17 mouse cellular contexts compared by ENCODE assay signal in genomic region chr6:94103581-94103980, GRCm38 (mm10).
DNase-seq lines count a peak whose midpoint lies in the region; ATAC-seq and TF ChIP-seq lines count a peak whose summit lies in the region.
"Had no signal": no experiment of that assay in that cellular context is flagged by ENCODE, and none has a peak within 500 bp of the region (broad histone marks: within the 10 kb centered on the region; RNA-seq: fewer than 3 reads in every experiment).

No protein-coding gene starts in this region.

- H3K36me3 ChIP-seq in heart, embryonic 15.5 days, result no peaks in the 10 kb centered on the region
- H3K36me3 ChIP-seq in embryonic facial prominence, embryonic 12.5 days, result no peaks in the 10 kb centered on the region
- no peaks in the 10 kb centered on the region for H3K36me3 ChIP-seq in small intestine, adult 2 months (ENCODE audit: control insufficient read depth, insufficient read depth, low read length)
- no peaks in the 10 kb centered on the region for H3K36me3 ChIP-seq in hindbrain, embryonic 16.5 days (ENCODE audit: control insufficient read depth, insufficient read depth, low read length)
- H3K36me3 ChIP-seq: lung, embryonic 15.5 days had no signal

- DNase-seq in heart, adult 9 months (ENCODE audit: low spot score in 2 of 2), result no peak
- DNase-seq in lung, postnatal 25 days (ENCODE audit: low spot score), result peak; percentile 12
- DNase-seq in lung, adult 2 months, result no peak
- DNase-seq: adrenal gland, adult 2 months; cerebellum, adult 8-10 months; forebrain, postnatal 0 days; kidney, adult 9 months; kidney, postnatal 25 days; liver; thymus, postnatal 14 days had no signal

- TF ChIP-seq POLR2A in lung, adult 2 months (IDR thresholded peaks at IDR 0.05; ENCODE audit: borderline replicate concordance, extremely low read depth, low read depth, low read length), result no peak
- TF ChIP-seq POLR2A in small intestine, adult 2 months (IDR thresholded peaks at IDR 0.05; ENCODE audit: low read depth, low read length), result no peak

- ATAC-seq in heart, embryonic 15.5 days (replicated peaks; ENCODE audit: insufficient number of reproducible peaks, insufficient read depth, low FRiP score, low read depth), result no peak
- no peak for ATAC-seq in embryonic facial prominence, embryonic 12.5 days (ENCODE audit: insufficient number of reproducible peaks, insufficient read depth, low FRiP score, low TSS enrichment)
- ATAC-seq in hindbrain, embryonic 16.5 days, result no peak
- ATAC-seq: forebrain, postnatal 0 days; midbrain, embryonic 16.5 days had no signal

- TF ChIP-seq CTCF in lung, adult 2 months (IDR thresholded peaks at IDR 0.05; ENCODE audit: insufficient read depth, low read length), result no peak
- TF ChIP-seq CTCF in small intestine, adult 2 months (IDR thresholded peaks at IDR 0.05; ENCODE audit: extremely low read depth, insufficient read length, insufficient replicate concordance, low read depth, low read length), result no peak

- no peaks in the 10 kb centered on the region for H3K9me3 ChIP-seq in heart, embryonic 15.5 days (replicated peaks)
- H3K9me3 ChIP-seq in embryonic facial prominence, embryonic 12.5 days, result no peaks in the 10 kb centered on the region
- H3K9me3 ChIP-seq in hindbrain, embryonic 16.5 days (ENCODE audit: control insufficient read depth, low read length), result no peaks in the 10 kb centered on the region
- H3K9me3 ChIP-seq: lung, embryonic 15.5 days; megakaryocyte, embryonic 14.5 days had no signal

- H3K9ac ChIP-seq in heart, embryonic 15.5 days, result no peak overlapping the region
- no peak overlapping the region for H3K9ac ChIP-seq in embryonic facial prominence, embryonic 12.5 days
- H3K9ac ChIP-seq in hindbrain, embryonic 16.5 days (ENCODE audit: low read depth, low read length), result no peak overlapping the region
- H3K9ac ChIP-seq: forebrain, postnatal 0 days; lung, embryonic 15.5 days had no signal

- 0 out of 2 replicates have a peak overlapping the region, but pooled peaks have one; percentile 5 for H3K27ac ChIP-seq in heart, embryonic 15.5 days
- H3K27ac ChIP-seq in embryonic facial prominence, embryonic 12.5 days, result peak overlapping the region; percentile 30; the same call in 1 of the 2 replicates
- H3K27ac ChIP-seq in small intestine, adult 2 months (ENCODE audit: insufficient read depth, low read depth, low read length), result peak overlapping the region; percentile 21; the same call in 1 of the 2 replicates
- H3K27ac ChIP-seq in hindbrain, embryonic 16.5 days (ENCODE audit: low read depth, low read length), result no peak overlapping the region
- H3K27ac ChIP-seq: lung, embryonic 15.5 days had no signal

- H3K27me3 ChIP-seq in heart, embryonic 15.5 days, result no peaks in the 10 kb centered on the region
- H3K27me3 ChIP-seq in embryonic facial prominence, embryonic 12.5 days, result no peaks in the 10 kb centered on the region
- no peaks in the 10 kb centered on the region for H3K27me3 ChIP-seq in small intestine, adult 2 months (ENCODE audit: control insufficient read depth, insufficient read depth, low read length)
- no peaks in the 10 kb centered on the region for H3K27me3 ChIP-seq in hindbrain, embryonic 16.5 days (replicated peaks; ENCODE audit: control insufficient read depth, insufficient read depth, low read length)
- H3K27me3 ChIP-seq: lung, embryonic 15.5 days; megakaryocyte, embryonic 14.5 days had no signal

- no peak overlapping the region for H3K4me3 ChIP-seq in heart, embryonic 15.5 days
- H3K4me3 ChIP-seq in lung, adult 2 months (replicated peaks; ENCODE audit: extremely low read depth, low read depth, low read length), result no peak overlapping the region
- H3K4me3 ChIP-seq in embryonic facial prominence, embryonic 12.5 days, result no peak overlapping the region
- no peak overlapping the region for H3K4me3 ChIP-seq in small intestine, adult 2 months (ENCODE audit: low read depth, low read length)
- H3K4me3 ChIP-seq in hindbrain, embryonic 16.5 days (ENCODE audit: low read length), result no peak overlapping the region
- H3K4me3 ChIP-seq: lung, embryonic 15.5 days; megakaryocyte, embryonic 14.5 days had no signal

- H3K4me2 ChIP-seq in heart, embryonic 15.5 days, result no peak overlapping the region
- H3K4me2 ChIP-seq in embryonic facial prominence, embryonic 12.5 days (replicated peaks), result no peak overlapping the region
- no peak overlapping the region for H3K4me2 ChIP-seq in hindbrain, embryonic 16.5 days (ENCODE audit: low read length)
- H3K4me2 ChIP-seq: lung, embryonic 15.5 days had no signal

- WGBS in heart, embryonic 15.5 days, result 64% methylated on average over 3 of the region's 3 CpGs
- WGBS in lung, adult 2 months, result 59% methylated on average over 3 of the region's 3 CpGs
- 26% methylated on average over 3 of the region's 3 CpGs for WGBS in embryonic facial prominence, embryonic 12.5 days
- WGBS in small intestine, adult 2 months, result 22% methylated on average over 3 of the region's 3 CpGs
- WGBS in hindbrain, embryonic 16.5 days, result 41% methylated on average over 3 of the region's 3 CpGs

- H3K4me1 ChIP-seq in heart, embryonic 15.5 days (replicated peaks), result peaks cover 33% of the 10 kb centered on the region
- peaks cover 8% of the 10 kb centered on the region for H3K4me1 ChIP-seq in lung, adult 2 months (ENCODE audit: control insufficient read depth, insufficient read depth, low read length)
- H3K4me1 ChIP-seq in embryonic facial prominence, embryonic 12.5 days, result peaks cover 38% of the 10 kb centered on the region
- peaks cover 18% of the 10 kb centered on the region; the same call in 1 of the 2 replicates for H3K4me1 ChIP-seq in small intestine, adult 2 months (ENCODE audit: control insufficient read depth, insufficient read depth, insufficient read length, low read length)
- 0 out of 2 replicates have a peak, but pooled peaks cover 3% of the 10 kb centered on the region for H3K4me1 ChIP-seq in hindbrain, embryonic 16.5 days (ENCODE audit: control insufficient read depth, insufficient read depth, low read depth, low read length)
- H3K4me1 ChIP-seq: megakaryocyte, embryonic 14.5 days had no signal
